Mouse (Mus musculus) embryonic facial prominence, embryonic 15.5 days (tissue): ENCODE data around the gene Mvk. TPM values are rescaled to one million over a fixed set of nuclear protein-coding genes. Genes with fewer than 3 reads are reported as not detected.

Experiments
- ATAC-seq: fragments of 200-750 bp; cut with Nextera tagmentation; 2 replicates; pipeline ENCODE4 v1.8.0; 2017; ENCODE audit warnings: low read depth, moderate TSS enrichment; ENCODE audit not compliant: insufficient number of reproducible peaks, low FRiP score, low TSS enrichment
- H3K27ac ChIP-seq: fragments of 300-500 bp; sonication (generic); replicated peaks from 2 replicates; pipeline ENCODE4 v1.5.1; 2015; ENCODE audit warnings: mild to moderate bottlenecking, inconsistent platforms
- H3K27me3 ChIP-seq: fragments of 300-500 bp; sonication (generic); 2 replicates; pipeline ENCODE4 v1.6.1; 2015; ENCODE audit warnings: inconsistent platforms
- H3K36me3 ChIP-seq: fragments of 300-500 bp; sonication (generic); 2 replicates; pipeline ENCODE4 v1.6.1; 2015; ENCODE audit warnings: mild to moderate bottlenecking, inconsistent platforms
- H3K4me1 ChIP-seq: fragments of 300-500 bp; sonication (generic); 2 replicates; pipeline ENCODE4 v1.6.1; 2015; ENCODE audit warnings: inconsistent platforms
- H3K4me2 ChIP-seq: fragments of 300-500 bp; sonication (generic); replicated peaks from 2 replicates; pipeline ENCODE4 v1.6.1; 2015; ENCODE audit warnings: mild to moderate bottlenecking, inconsistent platforms
- H3K4me3 ChIP-seq: fragments of 300-500 bp; sonication (generic); replicated peaks from 2 replicates; pipeline ENCODE4 v1.5.1; 2015; ENCODE audit warnings: mild to moderate bottlenecking, inconsistent platforms
- H3K9ac ChIP-seq: fragments of 300-500 bp; sonication (generic); 2 replicates; pipeline ENCODE4 v1.6.1; 2015; ENCODE audit warnings: inconsistent platforms
- H3K9me3 ChIP-seq: fragments of 300-500 bp; sonication (generic); replicated peaks from 2 replicates; pipeline ENCODE4 v1.6.1; 2016; ENCODE audit warnings: inconsistent platforms
- WGBS: fragments of 180-500 bp; shearing (Covaris S2); methylation state at CpG from one replicate; pipeline ENCODE4 v1.1.7; 2015; 5-methylcytosine and 5-hydroxymethylcytosine counted together
- polyA plus RNA-seq: library from polyadenylated mRNA; unstranded; fragments of >200 nt; fragmentation: Nextera tagmentation; extraction: Ambion mirVana; gene quantifications from 2 replicates; pipeline ENCODE4 v1.2.1, GENCODE M21; 2015

Gene Mvk
- 49.6 and 51.8 TPM in 2 replicates for polyA plus RNA-seq

DNA sequence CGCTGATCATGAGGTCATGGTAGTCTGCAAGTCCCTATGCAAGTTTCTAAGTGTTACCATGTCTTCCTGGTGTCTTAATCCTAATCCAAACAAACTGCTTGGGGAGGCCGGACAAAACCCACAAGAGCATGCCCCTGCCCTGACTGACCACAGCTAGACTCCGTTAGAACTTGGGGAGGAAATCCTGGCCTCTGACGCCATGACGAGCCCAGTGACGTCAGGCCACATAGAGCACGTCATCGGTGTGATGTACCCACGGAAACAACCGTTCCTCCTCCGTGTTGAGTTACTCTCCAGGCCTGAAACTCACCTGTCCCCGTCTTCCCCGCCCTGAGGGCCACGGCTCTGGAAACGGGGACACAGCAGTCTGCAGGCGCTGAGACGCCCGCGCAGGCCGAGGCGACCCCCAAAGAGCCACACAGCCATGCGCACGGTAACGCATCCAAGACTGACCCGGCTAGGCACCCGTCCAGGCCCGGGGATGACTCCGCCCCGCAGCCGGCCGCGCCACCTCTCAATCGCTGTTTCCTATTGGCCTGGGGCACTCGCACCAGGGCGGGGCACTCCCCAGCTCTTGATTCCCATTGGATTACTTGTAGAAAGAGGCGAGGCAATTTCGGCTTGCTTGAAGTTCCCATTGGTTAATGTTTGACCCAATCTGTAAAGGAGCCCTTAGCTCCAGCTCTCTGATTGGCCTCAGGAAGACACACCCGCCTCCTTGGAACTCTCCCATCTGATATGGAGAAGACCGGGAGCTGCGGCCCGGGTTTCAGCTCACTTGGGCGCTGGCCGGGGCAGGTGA is at the start of gene Mvk, which contains the start of gene Mmab:
Gene Mvk, plus strand, starts transcription at position 704 of the 802 bp plus-strand sequence.
Gene Mmab, minus strand, starts transcription at position 495 of the 802 bp plus-strand sequence.
- Histone ChIP-seq H3K27me3 (no peaks in the 10 kb centered on the region), H3K9me3 (no peaks in the 10 kb centered on the region), H3K9ac (peak within 1 kb of the TSS; percentile 91), H3K36me3 (peaks cover 25% of the 10 kb centered on the region), H3K4me2 (peak within 1 kb of the TSS; percentile 81), H3K4me1 (peaks cover 20% of the 10 kb centered on the region), H3K4me3 (peak within 1 kb of the TSS; percentile 90), H3K27ac (peak within 1 kb of the TSS; percentile 78)
- ATAC-seq = peak; percentile 98
- 1% methylated on average over 43 of the region's 43 CpGs for WGBS

DNA sequence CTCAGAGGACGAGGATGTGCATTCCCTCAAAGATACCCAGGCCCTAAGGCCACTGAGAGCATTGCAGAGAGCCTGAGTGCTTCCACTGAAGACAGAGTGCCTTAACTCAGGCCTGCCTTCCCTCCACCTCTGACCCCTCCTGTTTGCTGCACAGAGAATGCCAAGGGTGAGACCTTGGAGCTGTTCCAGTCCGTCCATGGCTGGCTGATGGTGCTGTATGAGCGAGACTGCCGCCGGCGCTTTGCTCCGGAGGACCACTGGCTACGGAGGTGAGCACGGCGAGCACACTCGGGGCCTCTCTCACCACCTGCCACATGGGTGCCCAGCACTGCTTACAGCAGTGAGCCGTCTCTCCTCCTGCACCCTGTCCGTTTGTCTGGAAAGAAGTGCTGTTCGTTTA is 37.5 kb upstream of the Mvk start:
- Histone ChIP-seq H3K9me3 (no peaks in the 10 kb centered on the region), H3K27ac (no peak overlapping the region), H3K27me3 (no peaks in the 10 kb centered on the region), H3K9ac (no peak overlapping the region), H3K4me1 (0 out of 2 replicates have a peak, but pooled peaks cover 4% of the 10 kb centered on the region), H3K4me3 (no peak overlapping the region), H3K4me2 (no peak overlapping the region), H3K36me3 (peaks cover 100% of the 10 kb centered on the region)
- no peak for ATAC-seq
- WGBS = 73% methylated on average over 14 of the region's 14 CpGs

- no peaks in the 10 kb centered on the region for H3K9me3 ChIP-seq
Observed at GRCm38 (mm10) chr5:114407269-114407668, 36.8 kb upstream of the Mvk start.

DNA sequence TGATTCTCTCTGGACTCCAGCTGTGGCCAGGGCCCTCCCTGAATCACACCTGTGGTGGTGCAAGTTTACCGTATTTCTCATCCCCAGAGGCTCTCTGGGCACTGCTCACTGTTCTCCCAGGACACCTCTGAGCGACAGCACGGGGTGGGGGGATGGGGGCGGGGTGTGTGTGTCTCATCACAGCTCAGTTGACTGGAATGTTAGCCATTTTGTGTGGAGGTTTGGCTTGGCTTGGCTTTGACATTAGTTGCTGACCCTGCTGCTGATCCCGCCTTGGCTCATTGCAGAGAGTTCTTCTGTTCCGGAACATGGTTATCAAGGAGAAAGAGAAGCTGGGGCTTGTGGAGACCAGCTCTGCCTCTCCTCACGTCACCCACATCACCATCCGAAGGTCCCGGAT is 36.3 kb upstream of the Mvk start:
- H3K4me3 ChIP-seq = no peak overlapping the region
- no peaks in the 10 kb centered on the region for H3K9me3 ChIP-seq
- no peak overlapping the region for H3K9ac ChIP-seq
- 82% methylated on average over 9 of the region's 9 CpGs for WGBS
- no peak overlapping the region for H3K27ac ChIP-seq
- 0 out of 2 replicates have a peak, but pooled peaks cover 4% of the 10 kb centered on the region for H3K4me1 ChIP-seq
- no peak for ATAC-seq
- H3K4me2 ChIP-seq = no peak overlapping the region
- peaks cover 100% of the 10 kb centered on the region for H3K36me3 ChIP-seq
- no peaks in the 10 kb centered on the region for H3K27me3 ChIP-seq

More at GRCm38 (mm10) chr5:114407269-114407668, 36.8 kb upstream of the Mvk start:
- Histone ChIP-seq H3K27me3 (no peaks in the 10 kb centered on the region), H3K4me2 (no peak overlapping the region), H3K4me3 (no peak overlapping the region), H3K27ac (no peak overlapping the region), H3K4me1 (0 out of 2 replicates have a peak, but pooled peaks cover 4% of the 10 kb centered on the region), H3K9ac (no peak overlapping the region), H3K36me3 (peaks cover 100% of the 10 kb centered on the region)
- 82% methylated on average over 10 of the region's 10 CpGs for WGBS
- no peak for ATAC-seq

DNA sequence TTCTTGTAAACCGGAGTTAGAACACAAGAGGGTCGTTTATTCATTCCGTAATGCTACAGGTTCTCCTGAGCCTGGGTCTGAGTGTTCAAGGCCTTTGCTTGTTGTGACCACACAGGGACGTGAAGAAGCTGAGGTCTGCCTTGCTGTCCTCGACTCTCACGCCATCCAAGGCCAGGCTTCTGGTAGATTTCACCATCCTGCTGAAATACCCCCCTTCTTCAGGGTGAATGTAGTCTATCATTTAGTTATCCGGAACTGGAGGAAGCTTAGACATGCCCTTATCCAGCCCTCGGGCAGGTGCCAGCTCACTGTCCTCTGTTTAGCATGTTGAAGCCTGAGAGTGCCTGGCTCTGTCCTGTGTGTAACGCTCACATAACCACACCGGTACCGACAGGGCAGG is 35.2 kb upstream of the Mvk start:
- H3K4me3 ChIP-seq = no peak overlapping the region
- H3K4me2 ChIP-seq = no peak overlapping the region
- H3K36me3 ChIP-seq = peaks cover 100% of the 10 kb centered on the region
- 0 out of 2 replicates have a peak, but pooled peaks cover 8% of the 10 kb centered on the region for H3K4me1 ChIP-seq
- WGBS = 84% methylated on average over 11 of the region's 11 CpGs
- no peaks in the 10 kb centered on the region for H3K27me3 ChIP-seq
- H3K9ac ChIP-seq = no peak overlapping the region
- ATAC-seq = no peak
- H3K27ac ChIP-seq = no peak overlapping the region
- no peaks in the 10 kb centered on the region for H3K9me3 ChIP-seq

- no peaks in the 10 kb centered on the region for H3K9me3 ChIP-seq
- H3K27me3 ChIP-seq = no peaks in the 10 kb centered on the region
- H3K9ac ChIP-seq = no peak overlapping the region
- H3K4me2 ChIP-seq = no peak overlapping the region
- no peak overlapping the region for H3K4me3 ChIP-seq
- 0 out of 2 replicates have a peak, but pooled peaks cover 8% of the 10 kb centered on the region for H3K4me1 ChIP-seq
- no peak for ATAC-seq
- 86% methylated on average over 13 of the region's 13 CpGs for WGBS
- H3K27ac ChIP-seq = no peak overlapping the region
- H3K36me3 ChIP-seq = peaks cover 100% of the 10 kb centered on the region
Observed at GRCm38 (mm10) chr5:114410429-114410828, 33.6 kb upstream of the Mvk start.

DNA sequence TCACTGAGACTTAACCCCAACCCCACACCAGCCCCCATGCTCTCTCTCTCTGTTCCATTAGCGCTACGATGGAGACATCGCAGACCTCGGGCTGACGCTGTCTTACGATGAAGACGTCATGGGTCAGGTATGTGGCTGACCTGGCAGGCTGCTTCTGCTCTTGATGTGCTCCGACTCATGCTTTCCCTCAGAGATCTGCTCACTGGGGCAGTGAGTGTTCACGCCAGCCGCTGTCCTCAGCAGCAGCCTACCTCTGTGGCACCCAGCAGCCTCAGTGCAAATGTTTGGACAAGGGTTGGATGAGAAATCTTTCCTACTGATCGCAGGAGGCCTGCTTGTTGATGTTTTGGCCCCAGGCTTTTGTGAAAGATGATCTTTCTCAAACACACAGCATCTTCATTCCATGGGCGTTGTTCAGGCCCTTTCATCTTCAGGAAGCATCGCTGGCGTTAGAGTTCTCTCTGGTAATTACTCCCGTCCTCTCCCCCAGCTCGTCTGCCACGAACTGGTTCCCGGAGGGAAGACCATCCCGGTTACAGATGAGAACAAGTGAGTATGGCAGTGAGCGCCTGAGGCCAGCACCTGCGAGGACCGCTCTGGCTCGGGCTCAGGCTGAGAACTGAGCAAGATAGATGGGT is 31.6 kb upstream of the Mvk start:
- H3K9me3 ChIP-seq = no peaks in the 10 kb centered on the region
- H3K4me3 ChIP-seq = no peak overlapping the region
- H3K4me1 ChIP-seq = 0 out of 2 replicates have a peak, but pooled peaks cover 5% of the 10 kb centered on the region
- no peak overlapping the region for H3K27ac ChIP-seq
- H3K27me3 ChIP-seq = no peaks in the 10 kb centered on the region
- WGBS = 54% methylated on average over 23 of the region's 23 CpGs
- ATAC-seq = no peak
- no peak overlapping the region for H3K4me2 ChIP-seq
- H3K36me3 ChIP-seq = peaks cover 100% of the 10 kb centered on the region
- H3K9ac ChIP-seq = no peak overlapping the region

DNA sequence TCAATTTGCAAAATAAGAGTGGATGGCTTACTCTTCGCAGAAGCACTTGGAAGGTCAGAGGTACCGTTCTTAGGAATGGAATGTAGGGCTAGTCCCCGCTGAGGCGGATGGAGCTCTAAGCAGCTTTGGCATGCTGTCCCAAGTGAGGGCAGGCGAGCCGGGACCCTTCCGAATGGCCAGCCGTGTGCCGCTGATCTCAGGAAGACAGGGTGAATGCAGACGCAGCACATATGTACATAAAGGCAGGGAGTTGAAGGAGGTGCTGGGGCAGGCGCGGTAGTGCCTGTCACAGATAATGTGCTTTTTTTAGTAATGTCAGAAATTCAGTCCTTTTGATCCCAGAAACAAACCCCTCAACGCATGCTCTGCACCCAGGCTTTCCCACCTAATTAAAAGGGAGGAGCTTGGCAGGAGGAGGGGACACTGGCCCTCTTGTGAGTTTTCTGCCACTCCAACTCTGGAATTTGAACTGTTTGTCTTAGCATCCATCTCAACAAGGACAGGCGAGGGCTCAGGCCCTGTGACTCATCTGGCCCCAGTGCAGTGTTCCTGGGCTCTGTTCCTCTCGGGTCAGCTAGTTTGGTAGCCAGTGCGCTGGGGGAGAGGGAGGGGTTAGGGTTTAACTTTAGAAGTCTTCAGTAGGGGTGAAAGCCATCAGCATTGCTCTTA is 30.9 kb upstream of the Mvk start:
- no peak overlapping the region for H3K4me3 ChIP-seq
- no peak overlapping the region; the same call in 1 of the 2 replicates for H3K27ac ChIP-seq
- H3K4me1 ChIP-seq = 0 out of 2 replicates have a peak, but pooled peaks cover 4% of the 10 kb centered on the region
- peaks cover 99% of the 10 kb centered on the region for H3K36me3 ChIP-seq
- H3K9ac ChIP-seq = no peak overlapping the region
- no peaks in the 10 kb centered on the region for H3K27me3 ChIP-seq
- H3K9me3 ChIP-seq = no peaks in the 10 kb centered on the region
- ATAC-seq = no peak
- 67% methylated on average over 16 of the region's 16 CpGs for WGBS
- H3K4me2 ChIP-seq = no peak overlapping the region

DNA sequence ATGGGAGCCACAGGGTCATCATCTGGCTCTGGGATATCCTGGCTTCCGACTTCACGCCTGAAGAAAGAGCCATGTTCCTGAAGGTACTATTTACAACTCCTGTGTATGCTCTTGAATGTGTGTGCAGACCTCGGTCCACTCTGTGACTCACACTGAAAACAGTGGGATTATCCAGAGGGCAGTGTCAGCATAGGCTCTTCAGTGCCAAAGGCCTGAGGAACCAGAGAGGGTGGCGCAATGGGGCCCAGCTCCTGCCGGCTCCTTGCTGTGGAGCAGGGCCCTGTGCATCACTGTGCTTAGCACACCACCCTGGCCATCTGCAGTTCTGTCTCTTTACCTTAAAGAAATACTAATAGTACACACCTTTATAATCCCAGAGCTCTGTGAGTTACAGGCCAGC is 28.5 kb upstream of the Mvk start:
- Histone ChIP-seq H3K9me3 (no peaks in the 10 kb centered on the region), H3K4me3 (no peak overlapping the region), H3K9ac (no peak overlapping the region), H3K4me1 (0 out of 2 replicates have a peak, but pooled peaks cover 4% of the 10 kb centered on the region), H3K27ac (no peak overlapping the region), H3K27me3 (no peaks in the 10 kb centered on the region), H3K4me2 (no peak overlapping the region), H3K36me3 (peaks cover 99% of the 10 kb centered on the region)
- no peak for ATAC-seq
- 93% methylated on average over 5 of the region's 5 CpGs for WGBS

- H3K4me1 ChIP-seq = 0 out of 2 replicates have a peak, but pooled peaks cover 4% of the 10 kb centered on the region
- H3K36me3 ChIP-seq = peaks cover 93% of the 10 kb centered on the region
- H3K9ac ChIP-seq = no peak overlapping the region
- H3K27ac ChIP-seq = no peak overlapping the region
- H3K9me3 ChIP-seq = no peaks in the 10 kb centered on the region
- H3K27me3 ChIP-seq = no peaks in the 10 kb centered on the region
- 76% methylated on average over 8 of the region's 8 CpGs for WGBS
- no peak overlapping the region for H3K4me3 ChIP-seq
- no peak overlapping the region for H3K4me2 ChIP-seq
- ATAC-seq = no peak
Observed at GRCm38 (mm10) chr5:114416855-114417254, 27.2 kb upstream of the Mvk start.

DNA sequence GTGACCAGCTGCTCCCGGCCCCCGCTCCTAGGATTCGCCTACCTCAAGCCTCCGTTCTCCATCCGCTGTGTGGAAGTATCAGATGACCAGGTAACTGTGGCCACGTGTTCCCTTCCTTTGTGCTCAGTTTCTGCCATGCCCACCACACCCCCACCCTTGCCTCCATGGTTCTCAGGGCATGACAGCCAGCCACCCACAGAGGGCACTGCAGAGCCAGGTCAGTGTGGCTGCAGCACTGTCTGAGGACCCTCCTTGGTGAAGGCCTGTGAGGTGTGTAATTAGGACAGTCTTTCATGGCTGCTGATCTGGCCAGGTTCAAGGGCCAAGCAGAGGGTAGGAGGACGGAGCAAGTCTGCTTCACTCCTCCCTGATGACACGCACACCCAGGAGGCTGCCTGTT is 25.5 kb upstream of the Mvk start:
- Histone ChIP-seq H3K9me3 (no peaks in the 10 kb centered on the region), H3K27me3 (no peaks in the 10 kb centered on the region), H3K4me3 (no peak overlapping the region), H3K9ac (no peak overlapping the region), H3K4me2 (no peak overlapping the region), H3K4me1 (no peaks in the 10 kb centered on the region), H3K36me3 (peaks cover 76% of the 10 kb centered on the region), H3K27ac (no peak overlapping the region)
- WGBS = 79% methylated on average over 8 of the region's 8 CpGs
- no peak for ATAC-seq
